Mouse (Mus musculus): ENCODE data around the gene Gm15517. TPM values are rescaled to one million over a fixed set of nuclear protein-coding genes. Genes with fewer than 3 reads are reported as not detected.
"Not testable (repeated sequence)": the region's sequence is repeated elsewhere in the genome, so short reads cannot be mapped to it uniquely, and the experiment has no call there.

Gm15517 gene
- polyA plus RNA-seq, 1 experiment from 2014 or later = not detected

- H3K9me3 ChIP-seq (ENCODE audit: control insufficient read depth, low read length) = no peaks in the 10 kb centered on the region
- 71% methylated on average over 9 of the region's 10 CpGs for WGBS
- H3K27ac ChIP-seq (ENCODE audit: low read depth, low read length) = no peak overlapping the region
- H3K4me1 ChIP-seq (ENCODE audit: control insufficient read depth, insufficient read depth, low read depth, low read length) = no peaks in the 10 kb centered on the region
- H3K9ac ChIP-seq (ENCODE audit: low read depth, low read length) = no peak overlapping the region
- H3K36me3 ChIP-seq (ENCODE audit: control insufficient read depth, insufficient read depth, low read length) = no peaks in the 10 kb centered on the region
- no peak overlapping the region for H3K4me3 ChIP-seq (ENCODE audit: low read length)
- ATAC-seq = no peak
- peaks cover 3% of the 10 kb centered on the region; the same call in 1 of the 2 replicates for H3K27me3 ChIP-seq (replicated peaks; ENCODE audit: control insufficient read depth, insufficient read depth, low read length)
- no peak overlapping the region for H3K4me2 ChIP-seq (ENCODE audit: low read length)
These were observed 15.4 kb downstream of the Gm15517 start for GRCm38 (mm10) chr7:44276461-44277249.

- Histone ChIP-seq H3K4me3 (ENCODE audit: low read length) (no peak overlapping the region), H3K4me1 (ENCODE audit: control insufficient read depth, insufficient read depth, low read depth, low read length) (no peaks in the 10 kb centered on the region), H3K9me3 (ENCODE audit: control insufficient read depth, low read length) (no peaks in the 10 kb centered on the region), H3K4me2 (ENCODE audit: low read length) (no peak overlapping the region), H3K9ac (ENCODE audit: low read depth, low read length) (no peak overlapping the region), H3K36me3 (ENCODE audit: control insufficient read depth, insufficient read depth, low read length) (no peaks in the 10 kb centered on the region), H3K27me3 (replicated peaks; ENCODE audit: control insufficient read depth, insufficient read depth, low read length) (peaks cover 3% of the 10 kb centered on the region; the same call in 1 of the 2 replicates), H3K27ac (ENCODE audit: low read depth, low read length) (no peak overlapping the region)
- ATAC-seq = no peak
- 33% methylated on average over 2 of the region's 2 CpGs for WGBS
These were observed 16.0 kb downstream of the Gm15517 start for GRCm38 (mm10) chr7:44277250-44277622.

GRCm38 (mm10) chr7:44280959-44281358 is 19.7 kb downstream of the Gm15517 start:
- no peaks in the 10 kb centered on the region for H3K9me3 ChIP-seq (ENCODE audit: control insufficient read depth, low read length)
- peak; percentile 63; the same call in 1 of the 2 replicates for ATAC-seq
- 76% methylated on average over 1 of the region's 1 CpGs for WGBS
- H3K27ac ChIP-seq (ENCODE audit: low read depth, low read length) = no peak overlapping the region
- H3K4me3 ChIP-seq (ENCODE audit: low read length) = no peak overlapping the region
- H3K27me3 ChIP-seq (replicated peaks; ENCODE audit: control insufficient read depth, insufficient read depth, low read length) = no peaks in the 10 kb centered on the region
- H3K9ac ChIP-seq (ENCODE audit: low read depth, low read length) = no peak overlapping the region
- no peaks in the 10 kb centered on the region for H3K36me3 ChIP-seq (ENCODE audit: control insufficient read depth, insufficient read depth, low read length)
- H3K4me2 ChIP-seq (ENCODE audit: low read length) = no peak overlapping the region
- H3K4me1 ChIP-seq (ENCODE audit: control insufficient read depth, insufficient read depth, low read depth, low read length) = no peaks in the 10 kb centered on the region

GRCm38 (mm10) chr7:44281586-44281985 is 20.3 kb downstream of the Gm15517 start:
- Histone ChIP-seq H3K4me3 (ENCODE audit: low read length) (no peak overlapping the region), H3K9me3 (ENCODE audit: control insufficient read depth, low read length) (peaks cover 1% of the 10 kb centered on the region; the same call in 1 of the 2 replicates), H3K9ac (ENCODE audit: low read depth, low read length) (no peak overlapping the region), H3K4me2 (ENCODE audit: low read length) (no peak overlapping the region), H3K27ac (ENCODE audit: low read depth, low read length) (no peak overlapping the region), H3K36me3 (ENCODE audit: control insufficient read depth, insufficient read depth, low read length) (no peaks in the 10 kb centered on the region), H3K4me1 (ENCODE audit: control insufficient read depth, insufficient read depth, low read depth, low read length) (no peaks in the 10 kb centered on the region), H3K27me3 (replicated peaks; ENCODE audit: control insufficient read depth, insufficient read depth, low read length) (no peaks in the 10 kb centered on the region)
- peak; percentile 65 for ATAC-seq
- 70% methylated on average over 7 of the region's 7 CpGs for WGBS

- Histone ChIP-seq H3K9me3 (ENCODE audit: control insufficient read depth, low read length) (peaks cover 8% of the 10 kb centered on the region), H3K4me1 (ENCODE audit: control insufficient read depth, insufficient read depth, low read depth, low read length) (no peaks in the 10 kb centered on the region), H3K36me3 (ENCODE audit: control insufficient read depth, insufficient read depth, low read length) (no peaks in the 10 kb centered on the region), H3K9ac (ENCODE audit: low read depth, low read length) (no peak overlapping the region), H3K4me3 (ENCODE audit: low read length) (no peak overlapping the region), H3K27ac (ENCODE audit: low read depth, low read length) (no peak overlapping the region), H3K4me2 (ENCODE audit: low read length) (no peak overlapping the region), H3K27me3 (replicated peaks; ENCODE audit: control insufficient read depth, insufficient read depth, low read length) (no peaks in the 10 kb centered on the region)
- 78% methylated on average over 7 of the region's 7 CpGs for WGBS
- ATAC-seq = no peak
These were observed 26.5 kb downstream of the Gm15517 start for GRCm38 (mm10) chr7:44287760-44288159.

- Histone ChIP-seq H3K4me2 (ENCODE audit: low read length) (no peak overlapping the region), H3K27me3 (replicated peaks; ENCODE audit: control insufficient read depth, insufficient read depth, low read length) (peaks cover 3% of the 10 kb centered on the region; the same call in 1 of the 2 replicates), H3K9me3 (ENCODE audit: control insufficient read depth, low read length) (peaks cover 8% of the 10 kb centered on the region), H3K4me1 (ENCODE audit: control insufficient read depth, insufficient read depth, low read depth, low read length) (no peaks in the 10 kb centered on the region), H3K9ac (ENCODE audit: low read depth, low read length) (no peak overlapping the region), H3K36me3 (ENCODE audit: control insufficient read depth, insufficient read depth, low read length) (no peaks in the 10 kb centered on the region), H3K27ac (ENCODE audit: low read depth, low read length) (no peak overlapping the region), H3K4me3 (ENCODE audit: low read length) (no peak overlapping the region)
- WGBS = 78% methylated on average over 4 of the region's 4 CpGs
- no peak for ATAC-seq
These were observed 29.7 kb downstream of the Gm15517 start for GRCm38 (mm10) chr7:44290986-44291385.

GRCm38 (mm10) chr7:44291418-44291817 is 30.2 kb downstream of the Gm15517 start:
- ATAC-seq = no peak
- 47% methylated on average over 4 of the region's 4 CpGs for WGBS

GRCm38 (mm10) chr7:44297501-44297900 is 36.3 kb downstream of the Gm15517 start:
- not testable (repeated sequence) for ATAC-seq

More at GRCm38 (mm10) chr7:44291418-44291817, 30.2 kb downstream of the Gm15517 start:
- H3K27me3 ChIP-seq (replicated peaks; ENCODE audit: control insufficient read depth, insufficient read depth, low read length) = peaks cover 3% of the 10 kb centered on the region; the same call in 1 of the 2 replicates
- H3K9me3 ChIP-seq (ENCODE audit: control insufficient read depth, low read length) = peaks cover 8% of the 10 kb centered on the region
- no peaks in the 10 kb centered on the region for H3K36me3 ChIP-seq (ENCODE audit: control insufficient read depth, insufficient read depth, low read length)
- no peak overlapping the region for H3K4me3 ChIP-seq (ENCODE audit: low read length)
- H3K4me1 ChIP-seq (ENCODE audit: control insufficient read depth, insufficient read depth, low read depth, low read length) = no peaks in the 10 kb centered on the region
- no peak overlapping the region for H3K27ac ChIP-seq (ENCODE audit: low read depth, low read length)
- no peak overlapping the region for H3K4me2 ChIP-seq (ENCODE audit: low read length)
- no peak overlapping the region for H3K9ac ChIP-seq (ENCODE audit: low read depth, low read length)

GRCm38 (mm10) chr7:44303346-44304340 is 42.4 kb downstream of the Gm15517 start:
- H3K36me3 ChIP-seq (ENCODE audit: control insufficient read depth, insufficient read depth, low read length) = no peaks in the 10 kb centered on the region
- peaks cover 10% of the 10 kb centered on the region for H3K4me1 ChIP-seq (ENCODE audit: control insufficient read depth, insufficient read depth, low read depth, low read length)
- H3K9me3 ChIP-seq (ENCODE audit: control insufficient read depth, low read length) = no peaks in the 10 kb centered on the region
- ATAC-seq = no peak
- no peaks in the 10 kb centered on the region for H3K27me3 ChIP-seq (replicated peaks; ENCODE audit: control insufficient read depth, insufficient read depth, low read length)
- peak overlapping the region; percentile 77 for H3K4me2 ChIP-seq (ENCODE audit: low read length)
- peak overlapping the region; percentile 71 for H3K4me3 ChIP-seq (ENCODE audit: low read length)
- H3K9ac ChIP-seq (ENCODE audit: low read depth, low read length) = peak overlapping the region; percentile 91
- 87% methylated on average over 14 of the region's 14 CpGs for WGBS
- H3K27ac ChIP-seq (ENCODE audit: low read depth, low read length) = peak overlapping the region; percentile 91

More at GRCm38 (mm10) chr7:44297501-44297900, 36.3 kb downstream of the Gm15517 start:
- not testable (repeated sequence) for H3K27ac ChIP-seq (ENCODE audit: low read depth, low read length); H3K9ac ChIP-seq (ENCODE audit: low read depth, low read length); H3K4me1 ChIP-seq (ENCODE audit: control insufficient read depth, insufficient read depth, low read depth, low read length); H3K4me3 ChIP-seq (ENCODE audit: low read length); H3K36me3 ChIP-seq (ENCODE audit: control insufficient read depth, insufficient read depth, low read length); H3K27me3 ChIP-seq (replicated peaks; ENCODE audit: control insufficient read depth, insufficient read depth, low read length); H3K4me2 ChIP-seq (ENCODE audit: low read length); H3K9me3 ChIP-seq (ENCODE audit: control insufficient read depth, low read length)
- 82% methylated on average over 2 of the region's 2 CpGs for WGBS
